Mouse (Mus musculus) ovary, postnatal 10 days (tissue): ENCODE data around the gene Stra6l.

Experiments used
- DNase-seq: peaks from one replicate; pipeline ENCODE4 v3.0.0; 2022; ENCODE audit warnings: low spot score

The Stra6l gene

DNA sequence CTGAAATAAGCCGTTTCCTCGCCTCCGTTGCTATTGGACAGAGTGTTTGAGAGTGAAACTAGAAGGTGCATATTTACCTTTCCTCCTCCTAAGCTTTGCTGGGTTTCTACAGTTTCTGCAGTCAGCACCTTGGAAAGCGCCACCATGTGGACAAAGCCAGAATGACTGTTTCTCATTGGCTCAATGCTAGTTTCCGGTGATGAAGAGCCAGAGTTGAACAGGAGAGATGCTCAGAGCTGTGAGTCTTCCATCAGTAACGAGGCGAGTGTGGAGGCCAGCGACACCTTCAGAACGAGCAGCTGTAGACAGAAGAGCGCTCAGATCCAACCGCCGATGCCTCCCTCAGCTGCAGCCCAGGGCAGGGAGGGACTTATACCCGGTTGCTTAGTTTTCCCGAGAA, 4.1 kb upstream of the Stra6l start:
- DNase-seq: no peak

DNA sequence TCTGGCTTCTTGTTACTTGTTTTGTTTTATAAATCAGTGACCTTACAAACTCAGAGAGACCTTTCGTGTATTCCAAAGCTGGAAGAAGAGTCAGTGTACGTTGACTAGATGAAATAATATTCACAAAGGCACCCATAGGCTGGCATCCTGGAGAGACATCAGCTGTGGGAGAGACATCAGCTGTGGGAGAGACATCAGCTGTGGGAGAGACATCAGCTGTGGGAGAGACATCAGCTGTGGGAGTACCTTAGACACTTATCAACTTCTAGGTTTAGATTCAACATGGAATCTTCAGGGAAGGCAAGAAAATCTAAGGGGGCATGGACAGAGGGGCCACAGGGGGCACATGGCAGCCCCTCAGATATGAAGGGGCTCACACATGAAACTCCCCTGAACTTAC, 2.2 kb upstream of the Stra6l start:
- DNase-seq: no peak

DNA sequence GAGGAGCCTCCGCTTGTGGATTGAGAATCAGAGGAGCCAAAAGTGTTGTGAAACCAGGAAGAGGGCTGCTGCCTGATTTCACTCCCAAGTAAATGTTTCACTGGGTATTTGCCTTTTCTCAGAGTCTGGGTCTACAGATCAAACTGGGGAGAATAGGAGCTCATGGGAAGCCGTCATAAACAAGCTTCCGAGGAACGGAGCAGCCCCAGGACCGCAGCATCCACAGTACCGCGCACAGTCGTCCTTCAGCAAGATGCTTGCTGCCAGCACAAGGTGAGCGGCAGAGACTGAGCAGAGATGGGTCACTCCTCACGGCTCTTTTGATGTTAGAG, 327 bp downstream of the Stra6l start:
- DNase-seq: no peak

DNA sequence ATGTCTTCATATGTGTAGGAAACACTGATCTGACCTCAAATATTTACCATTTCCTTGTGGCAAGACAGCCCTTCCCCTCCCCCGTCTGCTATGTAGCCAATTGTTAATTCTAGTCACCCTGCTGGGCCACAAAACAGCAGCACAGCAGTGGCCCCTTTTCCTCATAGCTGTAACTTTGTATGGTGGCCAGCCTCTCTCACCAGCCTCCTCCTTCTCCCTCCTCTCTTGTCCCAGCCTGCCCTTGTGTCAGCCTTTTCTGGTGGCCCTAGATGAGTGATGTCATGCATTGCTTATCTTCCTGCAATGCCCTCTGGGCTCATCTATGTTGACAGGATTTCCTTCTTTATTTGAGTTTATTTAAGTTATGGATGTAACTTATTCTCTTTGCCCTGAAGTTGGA, 955 bp downstream of the Stra6l start:
- no peak for DNase-seq

DNA sequence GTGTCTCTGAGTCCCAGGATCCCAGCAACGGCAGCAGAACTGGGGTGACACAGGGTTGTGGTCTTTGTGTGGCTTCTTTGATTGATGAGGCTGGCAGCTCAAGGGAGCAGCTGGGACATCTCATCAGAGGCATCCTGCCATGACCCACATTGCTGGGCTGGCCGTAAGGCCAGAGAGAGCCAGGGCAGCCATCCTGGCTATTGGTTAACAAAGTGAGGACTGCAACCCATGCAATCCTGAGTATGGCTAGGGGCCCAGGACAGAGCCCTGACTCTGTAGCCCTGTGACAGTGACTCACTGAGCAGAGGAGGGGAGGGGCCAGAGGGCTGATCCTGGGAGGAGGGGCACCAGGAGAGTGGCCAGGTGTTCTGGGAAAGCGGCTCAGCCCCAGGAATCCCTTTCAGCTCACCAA, 3.2 kb downstream of the Stra6l start:
- DNase-seq: no peak

DNA sequence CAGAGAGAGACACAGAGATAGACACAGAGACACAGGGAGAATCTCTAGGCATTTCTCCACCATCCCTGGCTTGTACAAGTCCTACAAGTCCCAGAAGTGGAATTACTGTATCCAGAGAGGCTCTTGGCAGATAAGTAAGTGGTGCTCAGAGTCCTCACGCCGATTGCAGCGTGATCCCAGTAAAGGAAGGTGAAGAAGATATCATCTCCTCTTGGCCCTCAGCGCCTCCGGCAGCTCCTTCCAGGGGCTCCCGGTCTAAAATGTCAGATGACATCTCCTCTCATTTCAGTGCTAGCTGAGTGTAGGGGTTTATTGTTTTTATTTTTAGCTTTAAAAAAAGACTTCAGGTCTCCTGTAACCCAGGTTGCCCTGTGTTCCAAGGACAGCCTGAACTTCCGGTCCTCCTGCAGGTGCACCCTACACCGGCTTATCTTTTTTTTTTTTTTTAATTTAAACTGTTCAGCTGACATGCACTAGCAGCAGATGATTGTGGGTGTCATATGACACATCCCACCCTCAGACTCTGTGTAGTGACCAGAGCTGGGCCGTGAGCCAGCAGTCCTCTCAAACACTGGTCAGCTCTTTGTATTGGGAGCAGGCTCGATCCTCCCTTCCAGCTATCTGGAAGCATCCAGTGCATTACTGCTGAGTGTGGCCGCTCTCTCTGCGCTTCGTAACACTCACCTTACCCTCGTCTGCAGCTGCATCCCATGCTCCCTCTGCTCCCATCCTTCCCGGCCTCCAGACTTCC, 5.2 kb downstream of the Stra6l start:
- no peak for DNase-seq

DNA sequence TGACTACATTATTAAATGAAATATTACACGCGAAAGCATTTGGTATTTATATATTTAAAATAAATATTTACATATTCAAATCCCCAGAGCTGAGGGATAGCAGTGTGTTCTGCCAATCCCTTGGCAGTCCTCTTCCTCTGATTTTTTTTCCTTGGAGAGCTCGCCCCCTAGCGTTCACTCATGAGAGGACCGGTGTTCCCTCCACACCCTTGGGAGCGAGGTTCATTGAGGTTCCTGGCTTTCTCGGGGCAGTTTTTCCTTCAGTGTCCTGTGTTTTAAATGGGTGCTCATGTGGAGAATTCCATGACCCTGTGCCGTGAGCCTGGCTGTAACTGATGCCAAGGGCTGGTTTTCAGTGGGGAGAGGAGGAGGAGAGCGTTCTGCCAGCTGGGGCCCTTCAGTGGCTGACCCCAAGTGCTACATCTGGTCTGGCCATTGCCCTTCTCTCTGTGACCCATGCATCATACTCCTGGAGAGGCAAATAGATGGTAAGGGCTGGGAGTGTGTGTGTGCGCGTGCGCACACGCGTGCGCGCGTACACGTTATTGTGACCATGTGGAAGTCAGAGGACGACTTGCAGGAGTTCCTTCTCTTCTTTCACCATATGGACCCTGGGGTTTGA, 7.5 kb downstream of the Stra6l start:
- DNase-seq: peak; percentile 49

DNA sequence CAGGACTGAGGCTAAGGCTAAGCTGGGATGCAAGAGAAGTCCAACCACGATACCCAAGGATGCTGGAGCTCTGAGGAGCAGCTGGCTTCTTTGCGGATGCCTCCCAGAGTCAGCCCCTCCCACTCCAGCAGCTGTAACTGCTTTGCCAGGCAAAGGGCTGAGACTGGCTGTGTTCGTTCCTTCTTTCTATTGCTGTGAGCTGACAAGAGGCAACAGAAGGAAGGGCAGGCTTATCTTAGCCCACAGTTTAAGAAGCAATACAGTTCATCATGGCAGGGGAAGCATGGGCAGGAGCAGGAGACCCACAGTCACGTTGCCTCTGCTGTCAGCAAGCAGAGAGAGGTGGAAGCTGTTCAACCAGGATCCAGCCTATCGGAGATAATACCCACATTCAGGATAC, 12.7 kb downstream of the Stra6l start:
- no peak for DNase-seq

DNA sequence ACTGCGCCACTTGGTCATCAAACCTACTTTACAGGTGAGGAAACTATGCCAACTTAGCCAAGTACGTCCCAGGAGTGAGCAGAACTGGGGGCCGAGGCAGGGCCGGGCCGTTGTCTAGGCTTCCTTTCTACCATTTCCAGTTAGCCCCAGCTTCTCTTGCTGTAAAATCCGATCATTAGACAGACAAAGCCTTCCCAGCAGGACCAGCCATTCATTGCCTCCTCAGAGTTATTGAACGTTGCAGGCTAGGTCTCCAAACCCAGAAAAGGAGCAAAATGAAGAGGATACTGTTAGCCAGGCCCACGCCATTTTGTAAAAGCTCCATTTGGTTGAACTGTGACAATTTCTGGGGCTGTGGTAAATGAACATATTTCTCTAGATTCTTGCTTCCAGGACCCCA, 19.0 kb downstream of the Stra6l start:
- DNase-seq: no peak

DNA sequence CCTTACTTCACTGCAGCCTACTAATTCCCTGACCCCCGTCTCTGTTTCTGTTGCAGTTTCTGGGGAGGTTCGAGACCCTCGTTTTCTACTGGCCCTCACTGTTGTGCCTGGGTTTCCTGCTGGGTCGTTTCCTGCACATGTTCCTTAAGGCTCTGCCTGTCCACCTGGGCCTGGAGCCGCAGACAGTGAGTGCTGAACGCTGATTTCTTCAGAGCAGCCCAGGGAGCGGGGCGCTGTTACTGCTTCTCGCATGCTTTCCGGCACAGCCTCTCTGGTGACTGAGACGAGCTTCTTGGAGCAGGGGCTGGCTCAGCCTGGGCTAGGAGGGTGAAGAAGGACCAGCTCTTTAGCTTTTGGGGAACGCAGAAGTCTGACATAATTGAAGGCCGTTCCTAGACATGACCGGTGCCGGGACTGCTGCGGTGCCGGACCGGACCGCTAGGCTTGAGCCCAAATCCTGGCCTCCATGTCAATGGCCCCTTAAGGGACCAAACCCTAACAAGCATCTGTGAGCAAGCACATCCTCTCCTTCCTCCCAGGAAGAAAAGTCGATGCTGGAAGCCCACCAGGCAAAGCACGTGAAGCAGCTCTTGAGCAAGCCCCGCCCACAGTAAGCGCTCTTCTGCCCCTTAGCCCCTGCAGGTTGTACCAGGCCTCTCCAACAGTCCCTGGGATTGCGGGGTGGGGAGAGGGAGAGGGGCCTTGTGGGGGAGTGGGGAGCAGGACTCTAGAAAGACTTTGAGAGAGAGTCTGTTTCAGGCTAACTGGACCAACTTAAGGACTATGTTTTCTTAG, 20.8 kb downstream of the Stra6l start:
- no peak for DNase-seq

DNA sequence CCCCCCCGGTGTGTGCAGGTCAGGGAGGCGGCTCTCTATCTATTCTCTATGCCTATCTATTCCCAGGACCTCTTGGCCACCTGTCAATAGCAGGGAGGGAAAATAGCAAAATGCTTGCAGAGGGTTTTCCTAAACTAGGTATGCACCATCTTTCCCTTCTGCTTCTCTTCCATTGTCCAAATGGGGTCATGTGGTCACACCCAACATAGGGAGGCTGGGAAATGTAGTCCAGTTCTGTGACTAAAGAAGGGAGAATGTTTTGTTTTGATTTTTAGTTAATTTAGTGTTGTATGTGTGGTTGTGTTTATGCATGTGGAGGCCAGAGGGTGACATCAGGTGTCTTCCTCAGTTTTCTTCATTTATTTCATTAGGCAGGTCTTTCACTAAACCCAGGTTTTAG, 23.7 kb downstream of the Stra6l start:
- DNase-seq: no peak

DNA sequence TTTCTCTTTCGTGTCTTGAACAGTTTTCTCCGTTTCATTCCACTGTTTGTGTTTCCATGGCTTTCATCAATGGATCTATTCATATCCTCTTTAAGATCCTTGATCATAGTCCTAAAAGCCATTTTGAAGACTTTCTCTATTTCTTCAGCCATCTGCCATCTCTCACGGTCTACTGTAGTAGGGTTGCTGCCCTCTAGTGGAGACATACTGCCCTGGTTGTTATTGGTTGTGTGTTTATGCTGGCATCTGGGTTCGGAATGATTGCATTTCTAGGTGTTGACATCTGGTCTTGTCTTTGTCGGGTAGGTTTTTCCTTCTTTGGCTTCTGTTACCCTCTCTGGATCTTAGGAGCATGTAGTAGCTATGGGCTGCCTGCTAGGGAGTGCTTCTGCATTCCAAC, 30.5 kb downstream of the Stra6l start:
- DNase-seq: no peak

DNA sequence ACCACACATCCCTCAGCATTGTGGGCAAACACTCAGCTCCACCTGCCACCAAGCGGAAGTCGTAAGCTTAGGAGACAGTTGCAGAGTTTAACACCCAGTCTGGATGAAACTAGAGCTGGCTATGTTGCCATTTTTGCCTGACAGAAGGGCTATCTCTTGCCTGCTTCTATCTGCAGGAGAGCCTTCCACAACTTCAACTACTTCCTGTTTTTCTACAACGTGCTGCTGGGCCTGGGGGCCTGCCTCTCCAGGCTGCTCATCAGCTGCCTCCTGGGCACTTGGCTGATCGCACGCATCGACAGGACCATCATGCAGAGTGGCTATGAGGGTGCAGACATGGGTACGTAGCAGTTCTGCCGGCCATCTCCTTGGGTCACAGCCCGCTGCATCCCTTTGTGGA, 34.1 kb downstream of the Stra6l start:
- no peak for DNase-seq

DNA sequence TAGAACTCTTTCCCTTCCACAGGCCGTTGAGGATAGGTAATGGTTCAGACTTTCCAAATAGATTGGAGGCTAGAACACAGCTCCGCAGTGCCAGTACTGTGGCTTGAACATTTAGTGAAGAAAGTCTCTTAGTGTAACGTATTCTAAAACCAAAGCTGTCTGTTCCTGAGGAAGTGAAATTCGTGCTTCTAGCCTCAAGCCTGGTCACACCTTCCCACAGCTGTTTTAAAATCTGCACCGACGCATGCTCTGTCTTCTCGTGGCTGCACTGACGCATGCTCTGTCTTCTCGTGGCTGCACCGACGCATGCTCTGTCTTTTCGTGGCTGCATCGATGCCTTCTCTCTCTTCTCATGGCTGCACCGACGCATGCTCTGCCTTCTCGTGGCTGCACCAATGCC, 34.8 kb downstream of the Stra6l start:
- DNase-seq: no peak

DNA sequence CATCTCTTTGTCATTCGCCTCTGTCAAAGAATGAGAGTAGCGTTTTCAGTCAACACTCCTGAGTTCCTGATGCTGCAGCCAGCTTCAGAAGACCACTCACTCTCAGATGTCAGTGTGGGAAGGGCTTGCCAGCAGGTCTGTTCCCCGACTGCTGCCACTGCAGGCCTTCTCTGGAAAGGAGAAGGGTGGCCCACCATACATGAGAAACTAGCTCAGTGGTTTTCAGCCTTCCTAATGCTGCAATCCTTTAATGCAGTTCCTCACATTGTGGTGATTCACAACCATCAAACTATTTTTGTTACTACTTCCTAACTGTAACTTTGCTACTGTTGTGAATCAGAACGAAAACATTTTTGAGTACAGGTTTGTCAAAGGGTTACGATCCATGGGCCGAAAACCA, 41.0 kb downstream of the Stra6l start:
- no peak for DNase-seq

DNA sequence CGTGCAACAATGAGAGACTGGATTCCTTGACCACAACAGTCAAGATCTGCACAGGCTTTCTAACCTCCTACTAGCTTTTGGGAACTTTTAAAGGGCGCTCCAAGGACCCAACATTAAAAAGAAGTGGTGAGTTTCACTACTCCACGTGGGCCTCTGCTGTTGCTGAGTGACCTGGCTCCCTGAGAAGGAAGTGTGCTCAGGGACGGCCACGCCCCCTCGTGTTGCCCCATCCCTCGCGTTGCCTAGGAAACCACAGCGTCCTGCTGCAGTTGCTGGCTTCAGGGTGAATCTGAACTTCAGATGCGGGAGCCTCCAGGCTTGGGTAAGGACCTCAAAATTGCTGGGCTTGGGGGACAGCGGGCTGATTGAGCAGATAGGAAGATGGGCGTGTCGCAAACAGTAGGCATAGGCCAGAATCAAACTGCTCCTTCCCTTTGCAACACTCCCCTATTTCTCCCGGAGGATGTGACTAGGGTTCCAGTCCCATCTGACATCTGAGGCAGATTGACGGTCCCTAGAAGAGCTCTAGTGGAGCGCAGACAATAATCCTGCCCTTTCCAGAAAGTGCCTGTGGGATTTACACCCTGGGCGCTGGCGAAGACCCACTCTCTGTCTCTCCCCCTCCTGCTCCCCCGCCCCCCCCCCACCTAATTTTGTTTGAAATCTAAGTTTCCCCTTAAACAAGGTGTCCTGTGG, 41.8 kb downstream of the Stra6l start, which contains the start of gene Ccdc180:
Gene Ccdc180 (plus strand): TSS at position 238 of the 696 bp plus-strand sequence.
- no peak for DNase-seq

DNA sequence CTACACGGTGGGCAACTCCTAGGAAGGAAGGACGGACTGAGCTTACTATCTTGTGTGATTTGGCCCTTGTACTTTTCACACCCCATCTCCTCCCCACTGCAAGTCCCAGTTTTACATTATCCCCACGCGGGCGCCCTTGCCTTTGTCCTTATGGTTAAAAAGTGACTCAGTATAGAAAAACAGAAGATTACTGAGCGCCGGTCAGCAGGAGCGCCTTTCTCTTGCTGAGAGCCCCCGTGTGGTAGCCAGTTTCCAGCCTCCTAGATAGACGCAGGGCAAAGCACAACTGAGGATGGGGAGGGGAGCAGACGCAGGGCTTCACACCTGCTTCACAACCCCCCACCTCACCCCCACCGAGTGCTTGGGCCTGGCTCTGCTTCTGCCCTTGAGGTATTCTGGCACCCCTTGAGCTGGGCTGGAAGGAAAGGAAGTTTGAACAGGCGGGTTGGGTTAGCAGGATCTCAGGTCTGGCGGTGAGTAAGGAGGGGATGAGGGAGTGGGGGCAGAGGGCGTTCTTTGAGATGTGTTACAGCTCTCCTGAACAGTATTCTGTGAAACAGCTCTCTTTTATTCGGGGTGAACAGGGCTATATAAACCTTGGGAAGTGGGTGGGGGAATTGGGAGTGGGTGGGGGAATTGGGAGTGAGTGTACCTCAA, 48.1 kb downstream of the Stra6l start:
- DNase-seq: no peak

DNA sequence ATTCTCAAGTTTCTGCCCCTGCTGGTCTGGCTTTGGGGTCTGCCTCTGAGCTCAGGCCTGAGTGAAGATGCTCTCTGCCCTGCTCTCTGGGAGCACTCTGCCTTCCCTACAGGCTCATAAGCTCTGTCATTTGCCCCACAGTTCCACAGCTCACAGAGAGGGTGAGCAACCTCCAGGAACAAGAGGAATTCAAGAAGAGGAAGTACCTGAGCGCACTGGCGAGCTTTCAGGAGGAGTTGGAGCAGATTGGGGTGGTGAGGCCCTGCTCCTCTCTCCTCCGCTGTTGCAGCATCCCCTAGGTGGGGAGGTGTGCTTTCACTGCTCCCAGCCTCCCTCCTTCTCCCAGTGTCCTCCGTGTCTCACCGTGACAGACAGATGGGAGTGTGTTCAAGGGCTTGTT, 49.9 kb downstream of the Stra6l start:
- no peak for DNase-seq

DNA sequence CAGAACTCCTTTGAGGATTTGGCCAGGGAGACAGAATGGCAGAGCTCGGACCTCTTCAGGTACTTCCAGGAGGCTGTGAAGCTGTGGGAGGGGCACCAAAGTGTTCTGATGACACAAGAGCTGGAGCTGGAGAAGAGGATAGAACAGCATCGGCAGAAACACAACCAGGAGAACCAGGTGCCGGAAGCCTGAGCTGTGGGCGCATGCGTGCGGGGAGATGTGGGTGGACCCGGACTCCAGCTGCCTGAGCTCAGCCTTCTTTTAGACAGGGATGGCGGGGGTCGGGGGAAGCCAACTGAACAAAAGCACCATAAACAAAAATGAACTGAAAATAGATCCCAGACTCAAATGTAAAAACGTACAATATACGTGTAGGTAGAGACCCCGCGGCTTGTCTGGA, 60.8 kb downstream of the Stra6l start:
- DNase-seq: no peak

DNA sequence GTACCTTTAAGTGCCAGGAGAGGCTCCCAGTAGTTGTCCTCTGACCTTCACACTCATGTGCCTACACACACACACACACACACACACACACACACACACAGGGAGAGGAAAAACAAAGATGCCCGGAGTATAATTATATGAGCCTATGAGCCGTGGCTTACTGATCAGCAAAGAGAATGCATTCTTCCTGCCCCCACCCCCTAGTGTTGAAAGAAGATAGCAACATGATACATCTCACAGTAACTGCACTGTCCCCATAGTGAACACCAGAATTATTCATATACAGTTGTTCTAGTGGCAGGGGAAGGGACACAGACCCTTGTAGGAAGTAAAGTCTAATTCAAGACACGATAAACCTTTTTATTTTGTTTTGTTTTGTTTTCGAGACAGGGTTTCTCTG, 61.5 kb downstream of the Stra6l start:
- DNase-seq: no peak

DNA sequence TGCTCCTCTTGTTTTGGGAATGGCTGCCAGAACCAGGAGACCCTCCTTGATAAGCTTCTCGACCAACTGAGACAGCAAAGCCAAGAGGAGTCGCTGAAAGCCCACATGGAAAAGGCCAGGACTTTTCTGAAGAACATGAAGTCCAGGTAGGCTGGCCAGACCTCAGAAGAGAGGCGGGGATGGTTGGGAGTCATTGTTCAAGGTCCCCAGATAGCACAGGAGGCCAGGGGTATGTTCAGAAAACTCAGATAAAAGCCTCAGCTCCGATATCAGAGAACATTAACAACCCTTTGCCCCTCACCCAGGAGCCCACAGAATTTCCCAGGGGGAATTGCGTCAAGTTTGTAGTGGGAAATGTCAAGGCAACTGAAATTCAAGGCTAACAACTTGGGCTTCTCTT, 62.8 kb downstream of the Stra6l start:
- no peak for DNase-seq

DNA sequence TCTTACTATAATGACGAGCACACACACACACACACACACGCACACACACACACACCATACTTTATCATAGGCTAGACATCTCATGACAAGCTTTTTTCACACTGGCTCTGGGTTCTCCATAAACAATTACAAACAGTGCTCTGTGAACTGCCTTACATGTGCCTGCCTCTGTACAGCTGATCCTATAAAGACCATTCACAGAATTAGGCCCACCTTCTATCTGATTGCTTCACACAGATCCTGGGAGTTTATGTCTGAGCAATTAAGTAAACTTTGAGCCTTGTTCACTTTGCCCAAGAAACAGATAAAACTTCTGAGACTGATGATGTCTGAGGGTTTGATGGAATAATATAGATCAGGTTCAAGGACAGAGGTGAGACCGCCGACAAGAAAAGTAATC, 63.4 kb downstream of the Stra6l start:
- no peak for DNase-seq
